Mouse (Mus musculus) liver, adult 2 months (tissue): ENCODE data around the gene Cldn15.

ENCODE experiments used
- CTCF ChIP-seq: fragments of 200-500 bp; IDR thresholded peaks from 2 replicates; pipeline ENCODE4 v1.5.1; 2011; ENCODE audit warnings: low read depth, low read length, control low read depth
- POLR2A ChIP-seq: fragments of 200-500 bp; IDR thresholded peaks from 2 replicates; pipeline ENCODE4 v1.6.1; 2011; ENCODE audit warnings: low read length, control low read depth; ENCODE audit not compliant: insufficient read depth; ENCODE audit errors: extremely low read depth

DNA sequence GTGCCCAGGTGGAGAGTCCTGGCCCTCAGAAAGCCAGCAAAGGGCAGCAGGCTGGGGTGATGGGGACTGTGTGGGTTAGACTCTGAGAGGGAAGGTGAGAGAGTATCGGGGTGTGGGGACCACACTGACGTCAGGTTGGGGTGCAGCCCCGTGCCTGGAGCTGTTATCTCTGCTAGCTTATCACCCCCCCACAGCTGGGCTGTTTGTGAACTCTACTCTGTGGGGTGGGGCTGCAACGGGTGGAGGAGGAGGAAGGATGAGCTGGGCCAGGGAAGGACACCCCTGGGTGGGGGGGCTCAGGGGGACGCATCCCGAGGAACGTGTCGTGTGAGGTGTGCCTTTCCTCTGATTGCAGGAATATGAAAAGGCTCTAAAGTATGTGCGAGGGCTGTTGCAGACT lies 1.2 kb upstream of the Cldn15 start:
- TF ChIP-seq CTCF: no peak
- no peak for TF ChIP-seq POLR2A
